Mouse (Mus musculus): ENCODE measurements at regions not wholly inside any gene's neighbourhood (a gene's known extent, or its start where the extent isn't known, plus 50 kb on each side); places are given as distances from the start of the nearest gene placed in this dataset.

- DNase-seq (ENCODE audit: low spot score in 2 of 2) = peak in 1 of 2 experiments; percentile 18
Measured at GRCm38 (mm10) chr2:128217784-128218467, 92.1 kb downstream of the Bcl2l11 start.

- no peak for DNase-seq (ENCODE audit: low spot score in 2 of 2)
Measured at GRCm38 (mm10) chr2:128218961-128219360, 93.1 kb downstream of the Bcl2l11 start.

GRCm38 (mm10) chr2:128221055-128221454 lies 95.2 kb downstream of the Bcl2l11 start:
- no peak for DNase-seq (ENCODE audit: low spot score in 2 of 2)

- no peak for DNase-seq (ENCODE audit: low spot score in 2 of 2)
Measured at GRCm38 (mm10) chr2:128221657-128222056, 95.8 kb downstream of the Bcl2l11 start.

- DNase-seq (ENCODE audit: low spot score in 2 of 2) = no peak
Measured at GRCm38 (mm10) chr2:128226465-128227047, 100.7 kb downstream of the Bcl2l11 start.

- no peak for DNase-seq (ENCODE audit: low spot score in 2 of 2)
Measured at GRCm38 (mm10) chr2:128229730-128230129, 103.9 kb downstream of the Bcl2l11 start.

- DNase-seq (ENCODE audit: low spot score in 2 of 2) = no peak
Measured at GRCm38 (mm10) chr2:128230921-128231320, 105.1 kb downstream of the Bcl2l11 start.

GRCm38 (mm10) chr2:128231338-128231737 lies 105.5 kb downstream of the Bcl2l11 start:
- DNase-seq (ENCODE audit: low spot score in 2 of 2) = no peak

- DNase-seq (ENCODE audit: low spot score in 2 of 2) = no peak
Measured at GRCm38 (mm10) chr2:128232027-128232426, 106.2 kb downstream of the Bcl2l11 start.

GRCm38 (mm10) chr2:128235127-128235526 lies 109.3 kb downstream of the Bcl2l11 start:
- DNase-seq (ENCODE audit: low spot score in 2 of 2) = no peak

- no peak for DNase-seq (ENCODE audit: low spot score in 2 of 2)
Measured at GRCm38 (mm10) chr2:128239451-128239850, 113.6 kb downstream of the Bcl2l11 start.

GRCm38 (mm10) chr2:128240054-128240453 lies 114.2 kb downstream of the Bcl2l11 start:
- DNase-seq (ENCODE audit: low spot score in 2 of 2) = no peak

GRCm38 (mm10) chr2:128240536-128241279 lies 114.9 kb downstream of the Bcl2l11 start:
- peak; percentile 76 to 79 for DNase-seq (ENCODE audit: low spot score in 2 of 2)

- DNase-seq (ENCODE audit: low spot score in 2 of 2) = no peak
Measured at GRCm38 (mm10) chr2:128241280-128241665, 115.4 kb downstream of the Bcl2l11 start.

- DNase-seq (ENCODE audit: low spot score in 2 of 2) = peak in 1 of 2 experiments; percentile 15
Measured at GRCm38 (mm10) chr2:128245544-128245943, 119.7 kb downstream of the Bcl2l11 start.

- no peak for DNase-seq (ENCODE audit: low spot score in 2 of 2)
Measured at GRCm38 (mm10) chr2:128247967-128248366, 122.1 kb downstream of the Bcl2l11 start.

GRCm38 (mm10) chr2:128249188-128249587 lies 123.3 kb downstream of the Bcl2l11 start:
- no peak for DNase-seq (ENCODE audit: low spot score in 2 of 2)

GRCm38 (mm10) chr2:128249607-128250006 lies 123.8 kb downstream of the Bcl2l11 start:
- no peak for DNase-seq (ENCODE audit: low spot score in 2 of 2)

- no peak for DNase-seq (ENCODE audit: low spot score in 2 of 2)
Measured at GRCm38 (mm10) chr2:128250841-128251240, 125.0 kb downstream of the Bcl2l11 start.

- DNase-seq (ENCODE audit: low spot score in 2 of 2) = no peak
Measured at GRCm38 (mm10) chr2:128256651-128257050, 130.8 kb downstream of the Bcl2l11 start.

- DNase-seq (ENCODE audit: low spot score in 2 of 2) = no peak
Measured at GRCm38 (mm10) chr2:128257262-128257661, 131.4 kb downstream of the Bcl2l11 start.

GRCm38 (mm10) chr2:128263880-128264279 lies 138.0 kb downstream of the Bcl2l11 start:
- DNase-seq (ENCODE audit: low spot score in 2 of 2) = no peak
